Mouse (Mus musculus) heart, adult 2 months (tissue): ENCODE measurements around the gene Usp44.

Experiments
- CTCF ChIP-seq: fragments of 200-600 bp; IDR thresholded peaks from 2 replicates; pipeline ENCODE4 v1.8.1; 2022; ENCODE audit warnings: antibody characterized with exemption, mild to moderate bottlenecking, moderate library complexity
- POLR2A ChIP-seq: fragments of 200-500 bp; IDR thresholded peaks from 2 replicates; pipeline ENCODE4 v1.6.1; 2011; ENCODE audit warnings: mild to moderate bottlenecking, low read depth, low read length, control low read depth; ENCODE audit not compliant: insufficient read depth

- TF ChIP-seq POLR2A (no peak), CTCF (no peak)
Measured at GRCm38 (mm10) chr10:93897043-93897646, 65.8 kb downstream of the Usp44 start, which contains the start of gene Metap2.
